Mouse (Mus musculus): ENCODE results near the gene Pdlim7. TPM values are rescaled to one million over a fixed set of nuclear protein-coding genes. Genes with fewer than 3 reads are reported as not detected.
A peak's percentile ranks its signal among the peaks of the same experiment; 100 is the strongest.

Pdlim7 gene
- total and polyA plus RNA-seq, 3 experiments: 12.3 to 40.6 TPM; not detected in 1

DNA sequence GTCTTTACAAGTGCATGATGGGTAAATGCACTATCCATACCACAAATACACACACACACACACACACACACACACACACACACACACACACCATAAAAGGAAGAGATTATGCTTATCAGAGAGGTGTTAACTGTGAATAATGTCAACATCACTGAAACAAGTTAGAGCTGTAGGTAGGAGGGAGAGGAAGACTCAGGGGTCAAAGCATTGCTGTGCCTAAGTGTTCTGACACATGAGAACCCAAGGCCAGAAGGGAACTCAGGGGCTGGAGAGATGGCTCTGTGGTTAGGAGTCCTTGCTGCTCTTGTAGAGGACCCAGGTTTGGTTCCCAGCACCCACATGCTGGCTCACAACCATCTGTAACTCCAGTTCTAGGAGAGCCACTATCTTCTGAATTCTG lies 33.5 kb downstream of the Pdlim7 start:
- peaks cover 0 to 3% of the 10 kb centered on the region in 2 experiments; a peak in 3 of 4 replicates for H3K27me3 ChIP-seq (ENCODE audit: control insufficient read depth in 1 of 2, insufficient read depth in 2 of 2, low read length in 2 of 2)
- peaks cover 5 to 17% of the 10 kb centered on the region in 2 experiments; a peak in 3 of 4 replicates for H3K4me1 ChIP-seq (ENCODE audit: control insufficient read depth in 1 of 2, insufficient read depth in 2 of 2, low read length in 2 of 2)
- no peaks in the 10 kb centered on the region for H3K9me3 ChIP-seq (replicated peaks; ENCODE audit: insufficient read depth, low read length)

GRCm38 (mm10) chr13:55479008-55479407 lies 34.5 kb downstream of the Pdlim7 start:
- Histone ChIP-seq H3K9ac (ENCODE audit: control insufficient read depth, low read depth, low read length, poor library complexity, severe bottlenecking) (0 out of 2 replicates have a peak overlapping the region, but pooled peaks have one; percentile 8), H3K79me2 (ENCODE audit: control insufficient read depth, insufficient read depth, low read length, poor library complexity) (no peaks in the 10 kb centered on the region), H3K27me3 (ENCODE audit: control insufficient read depth in 1 of 2, insufficient read depth in 2 of 2, low read length in 2 of 2) (no peaks in the 10 kb centered on the region; a peak in 1 of 4 replicates), H3K4me1 (ENCODE audit: control insufficient read depth in 1 of 2, insufficient read depth in 2 of 2, low read length in 2 of 2) (peaks cover 5 to 17% of the 10 kb centered on the region in 2 experiments; a peak in 3 of 4 replicates), H3K36me3 (ENCODE audit: control insufficient read depth in 1 of 2, insufficient read depth in 2 of 2, low read length in 2 of 2) (peaks cover 0 to 6% of the 10 kb centered on the region in 2 experiments; a peak in 2 of 4 replicates), H3K4me3 (ENCODE audit: control insufficient read depth in 1 of 2, insufficient read depth in 1 of 2, low read depth in 2 of 2, low read length in 2 of 2) (no peak overlapping the region), H3K27ac (ENCODE audit: control insufficient read depth, low read depth, low read length) (peak overlapping the region; percentile 9; the same call in 1 of the 2 replicates), H3K9me3 (replicated peaks; ENCODE audit: insufficient read depth, low read length) (no peaks in the 10 kb centered on the region)
- no peak for TF ChIP-seq ELF1 (IDR thresholded peaks at IDR 0.05; ENCODE audit: low read depth, low read length)
- peak; percentile 46 for DNase-seq (ENCODE audit: low read depth, low spot score)

More for the DNA sequence above, 33.5 kb downstream of the Pdlim7 start:
- DNase-seq (ENCODE audit: low read depth, low spot score): peak; percentile 53
- H3K4me3 ChIP-seq (ENCODE audit: control insufficient read depth in 1 of 2, insufficient read depth in 1 of 2, low read depth in 2 of 2, low read length in 2 of 2): no peak overlapping the region
- H3K27ac ChIP-seq (ENCODE audit: control insufficient read depth, low read depth, low read length): no peak overlapping the region
- H3K36me3 ChIP-seq (ENCODE audit: control insufficient read depth in 1 of 2, insufficient read depth in 2 of 2, low read length in 2 of 2): peaks cover 0 to 6% of the 10 kb centered on the region in 2 experiments; a peak in 2 of 4 replicates
- H3K9ac ChIP-seq (ENCODE audit: control insufficient read depth, low read depth, low read length, poor library complexity, severe bottlenecking): no peak overlapping the region
- H3K79me2 ChIP-seq (ENCODE audit: control insufficient read depth, insufficient read depth, low read length, poor library complexity): no peaks in the 10 kb centered on the region
- no peak for TF ChIP-seq USF2 (IDR thresholded peaks at IDR 0.05; ENCODE audit: borderline replicate concordance in 1 of 2, insufficient read depth in 1 of 2, low read depth in 1 of 2, low read length in 2 of 2)
- 0 out of 2 replicates have a peak, but pooled peaks have one; percentile 5 for TF ChIP-seq ETS1 (IDR thresholded peaks at IDR 0.05; ENCODE audit: low read depth, low read length)
- no peak for TF ChIP-seq MYC (IDR thresholded peaks at IDR 0.05; ENCODE audit: low read depth, low read length)
- TF ChIP-seq SMC3 (IDR thresholded peaks at IDR 0.05; ENCODE audit: low read depth, low read length): no peak
- no peak for TF ChIP-seq GABPA (IDR thresholded peaks at IDR 0.05; ENCODE audit: low read depth, low read length)
- no peak for TF ChIP-seq POLR2AphosphoS5 (IDR thresholded peaks at IDR 0.05; ENCODE audit: borderline replicate concordance, low read depth, low read length)
- peak in 1 of 2 experiments; percentile 49; a peak in 2 of 4 replicates for TF ChIP-seq POLR2A (IDR thresholded peaks at IDR 0.05; ENCODE audit: control insufficient read depth in 1 of 2, insufficient read depth in 1 of 2, low read depth in 1 of 2, low read length in 2 of 2, poor library complexity in 1 of 2)
- TF ChIP-seq NRF1 (IDR thresholded peaks at IDR 0.05; ENCODE audit: insufficient read depth, low read depth, low read length, poor library complexity, severe bottlenecking): no peak
- no peak for TF ChIP-seq TCF12 (IDR thresholded peaks at IDR 0.05; ENCODE audit: low read depth, low read length)
- TF ChIP-seq ZNF384 (IDR thresholded peaks at IDR 0.05; ENCODE audit: low read depth, low read length): no peak
- TF ChIP-seq EP300 (IDR thresholded peaks at IDR 0.05; ENCODE audit: low read depth in 1 of 2, low read length in 2 of 2): peak in 1 of 2 experiments; percentile 33; a peak in 1 of 4 replicates
- TF ChIP-seq UBTF (IDR thresholded peaks at IDR 0.05; ENCODE audit: borderline replicate concordance, insufficient read depth, low read depth, low read length): no peak
- TF ChIP-seq MEF2A (IDR thresholded peaks at IDR 0.05; ENCODE audit: extremely low read depth, insufficient replicate concordance, low read depth, low read length, poor library complexity, severe bottlenecking): no peak
- no peak for TF ChIP-seq ZKSCAN1 (IDR thresholded peaks at IDR 0.05; ENCODE audit: low read depth, low read length)
- TF ChIP-seq MAX (IDR thresholded peaks at IDR 0.05; ENCODE audit: low read length): no peak
- TF ChIP-seq GATA1 (IDR thresholded peaks at IDR 0.05; ENCODE audit: low read depth, low read length): 0 out of 2 replicates have a peak, but pooled peaks have one; percentile 13
- no peak for TF ChIP-seq ELF1 (IDR thresholded peaks at IDR 0.05; ENCODE audit: low read depth, low read length)
- no peak for TF ChIP-seq ZC3H11A (IDR thresholded peaks at IDR 0.05; ENCODE audit: low read depth, low read length)
- no peak for TF ChIP-seq E2F4 (IDR thresholded peaks at IDR 0.05; ENCODE audit: borderline replicate concordance, low read depth, low read length)
- TF ChIP-seq CHD1 (IDR thresholded peaks at IDR 0.05; ENCODE audit: low read depth, low read length): no peak
- TF ChIP-seq TBP (IDR thresholded peaks at IDR 0.05; ENCODE audit: low read depth, low read length): peak; percentile 73
- no peak for TF ChIP-seq MXI1 (IDR thresholded peaks at IDR 0.05; ENCODE audit: low read depth, low read length)
- TF ChIP-seq HCFC1 (IDR thresholded peaks at IDR 0.05; ENCODE audit: low read depth, low read length): no peak
- no peak for TF ChIP-seq RAD21 (IDR thresholded peaks at IDR 0.05; ENCODE audit: low read depth, low read length)

Measured in MEL (cell line).